ENCODE assay signal across 12 mouse cellular contexts in the genomic region with DNA sequence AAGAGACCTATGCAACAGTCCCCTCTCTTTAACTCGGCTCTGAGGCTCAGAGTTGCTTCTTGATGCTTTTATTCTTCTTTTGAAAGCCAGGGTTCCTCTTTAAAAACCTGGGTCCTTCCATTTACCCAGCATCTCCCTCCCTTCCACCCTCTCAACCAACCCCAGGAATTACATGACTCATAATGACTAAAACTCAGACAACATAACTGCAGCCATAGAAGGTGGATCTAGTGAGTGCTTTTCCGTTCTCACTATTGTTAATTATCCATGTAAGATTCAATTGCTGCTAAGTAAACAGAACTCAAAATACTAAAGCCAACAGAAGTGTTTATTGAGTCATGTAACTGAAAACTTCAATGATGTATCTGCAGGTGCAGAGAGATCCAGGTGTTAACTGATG. TPM values are rescaled to one million over a fixed set of nuclear protein-coding genes. Genes with fewer than 3 reads are reported as not detected.
"Had no signal": no experiment of that assay in that cellular context is flagged by ENCODE, and none has a peak within 500 bp of the region (broad histone marks: within the 10 kb centered on the region; RNA-seq: fewer than 3 reads in every experiment).

No protein-coding gene starts in this region.

- DNase-seq: kidney, adult 2 months; kidney, postnatal 14 days; right cerebral cortex, adult 18-20 months; right cerebral cortex, postnatal 25 days; thymus, postnatal 36 days had no signal

- H3K4me3 ChIP-seq: kidney, embryonic 15.5 days; left cerebral cortex, adult 2 months; limb, embryonic 15.5 days; liver, embryonic 12.5 days; lung, embryonic 15.5 days; midbrain, embryonic 12.5 days had no signal

- H3K27me3 ChIP-seq: kidney, embryonic 15.5 days; limb, embryonic 15.5 days; liver, embryonic 12.5 days; lung, embryonic 15.5 days; midbrain, embryonic 12.5 days had no signal

- H3K36me3 ChIP-seq: kidney, embryonic 15.5 days; limb, embryonic 15.5 days; liver, embryonic 12.5 days; lung, embryonic 15.5 days; midbrain, embryonic 12.5 days had no signal

RNA-seq across cellular contexts. Expression of a gene that starts 33.4 kb away (rescaled TPM):
- total RNA-seq: megakaryocyte-erythroid progenitor cell, adult 5-6 weeks had no signal
